Mouse (Mus musculus) midbrain, embryonic 15.5 days (tissue): Measurements from ENCODE around the gene Chd9. TPM values are rescaled to one million over a fixed set of nuclear protein-coding genes. Genes with fewer than 3 reads are reported as not detected.

Experiments
- ATAC-seq: fragments of 200-750 bp; cut with Nextera tagmentation; replicated peaks from 2 replicates; pipeline ENCODE4 v1.8.0; 2017; ENCODE audit warnings: moderate TSS enrichment
- H3K27ac ChIP-seq: fragments of 300-500 bp; sonication (generic); 2 replicates; pipeline ENCODE4 v1.5.1; 2015; ENCODE audit warnings: mild to moderate bottlenecking, inconsistent platforms
- H3K27me3 ChIP-seq: fragments of 300-500 bp; sonication (generic); replicated peaks from 2 replicates; pipeline ENCODE4 v1.6.1; 2015; ENCODE audit warnings: inconsistent platforms
- H3K36me3 ChIP-seq: fragments of 300-500 bp; sonication (generic); replicated peaks from 2 replicates; pipeline ENCODE4 v1.6.1; 2015; ENCODE audit warnings: inconsistent platforms
- H3K4me1 ChIP-seq: fragments of 300-500 bp; sonication (generic); 2 replicates; pipeline ENCODE4 v1.6.1; 2015; ENCODE audit warnings: inconsistent platforms
- H3K4me2 ChIP-seq: fragments of 300-500 bp; sonication (generic); 2 replicates; pipeline ENCODE4 v1.6.1; 2015; ENCODE audit warnings: inconsistent platforms, mild to moderate bottlenecking, moderate library complexity
- H3K4me3 ChIP-seq: fragments of 300-500 bp; sonication (generic); 2 replicates; pipeline ENCODE4 v1.5.1; 2015; ENCODE audit warnings: mild to moderate bottlenecking, inconsistent platforms
- H3K9ac ChIP-seq: fragments of 300-500 bp; sonication (generic); 2 replicates; pipeline ENCODE4 v1.6.1; 2015; ENCODE audit warnings: mild to moderate bottlenecking, inconsistent platforms
- H3K9me3 ChIP-seq: fragments of 300-500 bp; sonication (generic); 2 replicates; pipeline ENCODE4 v1.6.1; 2016; ENCODE audit warnings: inconsistent platforms
- WGBS: fragments of 180-500 bp; shearing (Covaris S2); methylation state at CpG from one replicate; pipeline ENCODE4 v1.1.7; 2015; ENCODE audit warnings: mixed read lengths; 5-methylcytosine and 5-hydroxymethylcytosine counted together
- polyA plus RNA-seq: library from polyadenylated mRNA; unstranded; fragments of >200 nt; fragmentation: Nextera tagmentation; extraction: Ambion mirVana; gene quantifications from 2 replicates; pipeline ENCODE4 v1.2.1, GENCODE M21; 2015

Chd9 gene
- polyA plus RNA-seq, 1 experiment from 2014 or later = 79.5 TPM

- H3K27me3 ChIP-seq = no peaks in the 10 kb centered on the region
- no peak for ATAC-seq
- no peak overlapping the region for H3K4me2 ChIP-seq
- no peak overlapping the region for H3K27ac ChIP-seq
- WGBS = 75% methylated on average over 4 of the region's 4 CpGs
- peaks cover 29% of the 10 kb centered on the region for H3K4me1 ChIP-seq
- no peaks in the 10 kb centered on the region for H3K9me3 ChIP-seq
- no peaks in the 10 kb centered on the region for H3K36me3 ChIP-seq
- H3K9ac ChIP-seq = no peak overlapping the region
- no peak overlapping the region for H3K4me3 ChIP-seq
Observed at GRCm38 (mm10) chr8:90867911-90868310, 39.8 kb downstream of the Chd9 start.

- Histone ChIP-seq H3K4me1 (peaks cover 29% of the 10 kb centered on the region), H3K27ac (no peak overlapping the region), H3K4me2 (no peak overlapping the region), H3K9me3 (no peaks in the 10 kb centered on the region), H3K27me3 (no peaks in the 10 kb centered on the region), H3K36me3 (no peaks in the 10 kb centered on the region), H3K4me3 (no peak overlapping the region), H3K9ac (no peak overlapping the region)
- ATAC-seq = no peak
- WGBS = 79% methylated on average over 4 of the region's 4 CpGs
Observed at GRCm38 (mm10) chr8:90868334-90868733, 40.2 kb downstream of the Chd9 start.

- no peak overlapping the region for H3K4me3 ChIP-seq
- no peaks in the 10 kb centered on the region for H3K9me3 ChIP-seq
- 37% methylated on average over 18 of the region's 18 CpGs for WGBS
- H3K27me3 ChIP-seq = no peaks in the 10 kb centered on the region
- H3K36me3 ChIP-seq = no peaks in the 10 kb centered on the region
- H3K9ac ChIP-seq = no peak overlapping the region
- peaks cover 29% of the 10 kb centered on the region for H3K4me1 ChIP-seq
- ATAC-seq = peak; percentile 48
- peak overlapping the region; percentile 37 for H3K4me2 ChIP-seq
- H3K27ac ChIP-seq = peak overlapping the region; percentile 79
Observed at GRCm38 (mm10) chr8:90869071-90869919, 41.1 kb downstream of the Chd9 start.

GRCm38 (mm10) chr8:90869920-90870777 lies 42.0 kb downstream of the Chd9 start:
- 3% methylated on average over 22 of the region's 22 CpGs for WGBS
- Histone ChIP-seq H3K36me3 (no peaks in the 10 kb centered on the region), H3K9ac (no peak overlapping the region), H3K4me1 (peaks cover 29% of the 10 kb centered on the region), H3K9me3 (no peaks in the 10 kb centered on the region), H3K4me3 (0 out of 2 replicates have a peak overlapping the region, but pooled peaks have one; percentile 3), H3K27ac (peak overlapping the region; percentile 79), H3K4me2 (peak overlapping the region; percentile 37), H3K27me3 (no peaks in the 10 kb centered on the region)
- peak; percentile 81 for ATAC-seq

- WGBS = 63% methylated on average over 5 of the region's 6 CpGs
- ATAC-seq = no peak
- peaks cover 37% of the 10 kb centered on the region for H3K4me1 ChIP-seq
- H3K27me3 ChIP-seq = no peaks in the 10 kb centered on the region
- no peak overlapping the region for H3K4me2 ChIP-seq
- 0 out of 2 replicates have a peak overlapping the region, but pooled peaks have one; percentile 79 for H3K27ac ChIP-seq
- H3K4me3 ChIP-seq = no peak overlapping the region
- H3K36me3 ChIP-seq = no peaks in the 10 kb centered on the region
- no peaks in the 10 kb centered on the region for H3K9me3 ChIP-seq
- no peak overlapping the region for H3K9ac ChIP-seq
Observed at GRCm38 (mm10) chr8:90871375-90872080, 43.4 kb downstream of the Chd9 start.

- H3K9me3 ChIP-seq = no peaks in the 10 kb centered on the region
- H3K27me3 ChIP-seq = no peaks in the 10 kb centered on the region
- H3K4me3 ChIP-seq = no peak overlapping the region
- WGBS = 93% methylated on average over 4 of the region's 4 CpGs
- no peak overlapping the region for H3K9ac ChIP-seq
- ATAC-seq = no peak
- H3K4me2 ChIP-seq = no peak overlapping the region
- peaks cover 51% of the 10 kb centered on the region for H3K4me1 ChIP-seq
- no peak overlapping the region for H3K27ac ChIP-seq
- H3K36me3 ChIP-seq = no peaks in the 10 kb centered on the region
Observed at GRCm38 (mm10) chr8:90873051-90873450, 44.9 kb downstream of the Chd9 start.

- no peaks in the 10 kb centered on the region for H3K27me3 ChIP-seq
- H3K9me3 ChIP-seq = no peaks in the 10 kb centered on the region
- peak overlapping the region; percentile 36 for H3K4me3 ChIP-seq
- peak overlapping the region; percentile 38; the same call in 1 of the 2 replicates for H3K9ac ChIP-seq
- 4% methylated on average over 12 of the region's 12 CpGs for WGBS
- ATAC-seq = peak; percentile 46
- peak overlapping the region; percentile 68 for H3K4me2 ChIP-seq
- H3K27ac ChIP-seq = peak overlapping the region; percentile 84
- peaks cover 23% of the 10 kb centered on the region for H3K4me1 ChIP-seq
- H3K36me3 ChIP-seq = no peaks in the 10 kb centered on the region
Observed at GRCm38 (mm10) chr8:90876213-90876721, 48.1 kb downstream of the Chd9 start.

- 1% methylated on average over 24 of the region's 24 CpGs for whole genome bisulfite sequencing
- Histone ChIP-seq H3K36me3 (no peaks in the 10 kb centered on the region), H3K9ac (peak overlapping the region; percentile 38), H3K27ac (peak overlapping the region; percentile 84), H3K4me3 (peak overlapping the region; percentile 36), H3K4me1 (peaks cover 21% of the 10 kb centered on the region), H3K9me3 (no peaks in the 10 kb centered on the region), H3K4me2 (peak overlapping the region; percentile 68), H3K27me3 (no peaks in the 10 kb centered on the region)
- peak; percentile 57 for ATAC-seq
Observed at GRCm38 (mm10) chr8:90876722-90877429, 48.7 kb downstream of the Chd9 start.

GRCm38 (mm10) chr8:90877430-90877975 lies 49.4 kb downstream of the Chd9 start:
- H3K27ac ChIP-seq = peak overlapping the region; percentile 84
- H3K4me2 ChIP-seq = peak overlapping the region; percentile 68
- peak overlapping the region; percentile 38 for H3K9ac ChIP-seq
- no peaks in the 10 kb centered on the region for H3K27me3 ChIP-seq
- peak; percentile 35; the same call in 1 of the 2 replicates for ATAC-seq
- WGBS = 4% methylated on average over 11 of the region's 11 CpGs
- H3K4me1 ChIP-seq = peaks cover 21% of the 10 kb centered on the region
- no peaks in the 10 kb centered on the region for H3K9me3 ChIP-seq
- H3K4me3 ChIP-seq = peak overlapping the region; percentile 36
- no peaks in the 10 kb centered on the region for H3K36me3 ChIP-seq

- no peak for ATAC-seq
- Histone ChIP-seq H3K4me2 (no peak overlapping the region), H3K27me3 (no peaks in the 10 kb centered on the region), H3K27ac (no peak overlapping the region), H3K9me3 (no peaks in the 10 kb centered on the region), H3K4me1 (peaks cover 21% of the 10 kb centered on the region), H3K4me3 (no peak overlapping the region), H3K9ac (no peak overlapping the region), H3K36me3 (no peaks in the 10 kb centered on the region)
- WGBS = 72% methylated on average over 6 of the region's 6 CpGs
Observed at GRCm38 (mm10) chr8:90878551-90878950, 50.4 kb downstream of the Chd9 start.

GRCm38 (mm10) chr8:90880041-90880440 lies 51.9 kb downstream of the Chd9 start:
- no peak for ATAC-seq
- 85% methylated on average over 4 of the region's 4 CpGs for WGBS
- no peak overlapping the region for H3K4me3 ChIP-seq
- H3K27me3 ChIP-seq = no peaks in the 10 kb centered on the region
- no peak overlapping the region for H3K27ac ChIP-seq
- H3K9me3 ChIP-seq = no peaks in the 10 kb centered on the region
- peaks cover 21% of the 10 kb centered on the region for H3K4me1 ChIP-seq
- H3K4me2 ChIP-seq = no peak overlapping the region
- no peak overlapping the region for H3K9ac ChIP-seq
- no peaks in the 10 kb centered on the region for H3K36me3 ChIP-seq
